Mouse (Mus musculus): ENCODE results near the gene Plekhf1.

DNA sequence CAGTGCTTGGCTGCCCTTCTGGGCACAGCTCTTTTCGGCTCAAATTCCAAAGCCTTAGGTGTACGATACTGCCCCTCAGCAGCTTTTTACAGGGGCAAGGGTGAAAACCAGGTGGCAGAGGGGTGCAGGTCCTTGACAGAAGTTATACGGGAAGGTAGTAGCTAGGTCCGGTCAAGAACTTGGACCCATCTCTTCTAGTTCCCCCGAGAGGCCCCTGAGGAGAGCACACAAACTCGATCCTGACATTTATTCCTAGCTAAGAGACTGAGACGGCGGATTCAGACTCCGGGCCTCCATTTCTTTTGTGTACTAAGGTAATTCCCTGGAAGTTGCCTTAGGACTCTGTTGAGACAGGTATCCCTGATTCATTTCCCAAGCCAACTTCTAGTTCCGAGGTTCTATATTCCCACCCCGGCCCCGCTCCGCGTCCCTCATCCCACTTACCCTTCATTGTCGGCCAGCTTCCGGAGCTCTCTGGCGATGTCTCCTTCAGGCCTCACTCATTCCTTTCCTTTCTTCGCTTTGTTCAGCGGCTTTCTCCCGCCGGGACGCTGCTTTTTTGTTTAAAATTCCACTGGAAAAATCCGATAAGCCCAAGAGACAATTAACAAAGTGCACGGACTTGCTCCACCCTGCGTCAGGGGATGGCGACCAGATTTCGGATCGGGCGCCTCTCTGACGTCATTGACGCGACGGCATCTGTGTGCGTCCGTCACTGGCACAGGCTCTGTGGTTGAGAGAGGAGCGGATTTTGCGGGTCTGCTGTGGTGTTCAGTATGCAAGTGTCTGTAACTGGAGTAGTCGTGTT is 43.1 kb upstream of the Plekhf1 start, which contains the start of gene Pop4:
- peak; percentile 21 for TF ChIP-seq CTCF (IDR thresholded peaks at IDR 0.05; ENCODE audit: low read depth)
- TF ChIP-seq EP300 (optimal IDR thresholded peaks at IDR 0.05), result no peak

Data from stomach, postnatal 0 days (tissue).